Mouse (Mus musculus): ENCODE results near the gene Tmem239.

Gene Tmem239

GRCm38 (mm10) chr2:130451086-130451726, 44.9 kb downstream of the Tmem239 start:
- no peak for DNase-seq

- no peak for DNase-seq
Observed at GRCm38 (mm10) chr2:130451727-130452090, 45.4 kb downstream of the Tmem239 start.

GRCm38 (mm10) chr2:130452266-130452665, 46.0 kb downstream of the Tmem239 start:
- no peak for DNase-seq

- no peak for DNase-seq
Observed at GRCm38 (mm10) chr2:130453421-130453820, 47.1 kb downstream of the Tmem239 start.

GRCm38 (mm10) chr2:130454748-130455370, 48.6 kb downstream of the Tmem239 start:
- no peak for DNase-seq
